Mouse (Mus musculus) ES-E14 (cell line): ENCODE results near the gene Tshb.

ENCODE experiments used
- CHD2 ChIP-seq: IDR thresholded peaks from 2 replicates; pipeline ENCODE4 v1.6.1; 2014; ENCODE audit warnings: mild to moderate bottlenecking, low read depth, low read length, inconsistent platforms
- MAFK ChIP-seq: IDR thresholded peaks from 2 replicates; pipeline ENCODE4 v1.6.1; 2014; ENCODE audit warnings: mild to moderate bottlenecking, low read depth, low read length, inconsistent platforms; ENCODE audit not compliant: insufficient read depth
- ZC3H11A ChIP-seq: IDR thresholded peaks from 2 replicates; pipeline ENCODE4 v1.6.1; 2012; ENCODE audit warnings: low read depth, mild to moderate bottlenecking, inconsistent platforms, low read length, borderline replicate concordance
- ZNF384 ChIP-seq: IDR thresholded peaks from 2 replicates; pipeline ENCODE4 v1.6.1; 2012; ENCODE audit warnings: low read depth, low read length, inconsistent platforms

GRCm38 (mm10) chr3:102738161-102738901 is 44.2 kb downstream of the Tshb start:
- TF ChIP-seq ZNF384 (no peak), CHD2 (no peak), ZC3H11A (no peak), MAFK (no peak)
